Comparison of ENCODE assay signal across 8 mouse cellular contexts in the genomic region with DNA sequence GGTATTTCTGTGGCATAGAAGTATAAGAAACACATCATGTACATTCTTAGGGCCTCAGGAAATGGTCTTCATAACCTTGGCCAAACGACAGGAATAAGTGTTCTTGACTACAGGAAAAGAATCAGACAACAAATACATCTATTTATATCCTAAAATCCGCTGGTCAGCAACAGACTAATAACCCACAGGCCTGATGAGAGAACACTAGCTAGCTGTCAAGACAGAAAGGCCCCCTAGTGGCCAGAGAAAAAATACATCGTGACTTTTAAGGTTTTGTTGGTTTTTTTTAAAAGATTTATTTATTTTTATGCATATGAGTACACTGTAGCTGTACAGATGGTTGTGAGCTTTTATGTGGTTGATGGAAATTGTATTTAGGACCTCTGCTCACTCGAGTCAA. TPM values are rescaled to one million over a fixed set of nuclear protein-coding genes. Genes with fewer than 3 reads are reported as not detected.
DNase-seq lines count a peak whose midpoint lies in the region; ATAC-seq and TF ChIP-seq lines count a peak whose summit lies in the region.

No protein-coding gene starts in this region.

- no peak overlapping the region for H3K4me2 ChIP-seq in hindbrain, postnatal 0 days (ENCODE audit: low read depth, low read length)
- no peak overlapping the region for H3K4me2 ChIP-seq in hindbrain, embryonic 13.5 days
- no peak overlapping the region for H3K4me2 ChIP-seq in forebrain, embryonic 12.5 days

- peaks cover 13% of the 10 kb centered on the region for H3K36me3 ChIP-seq in hindbrain, postnatal 0 days (ENCODE audit: insufficient read depth, low read length)
- peaks cover 32% of the 10 kb centered on the region for H3K36me3 ChIP-seq in hindbrain, embryonic 13.5 days
- H3K36me3 ChIP-seq in E14TG2a.4 (ENCODE audit: insufficient read depth, low read length) = peaks cover 72% of the 10 kb centered on the region
- peaks cover 30% of the 10 kb centered on the region for H3K36me3 ChIP-seq in forebrain, embryonic 12.5 days (replicated peaks)

- H3K27ac ChIP-seq in hindbrain, postnatal 0 days = no peak overlapping the region
- H3K27ac ChIP-seq in hindbrain, embryonic 13.5 days = no peak overlapping the region
- no peak overlapping the region for H3K27ac ChIP-seq in forebrain, embryonic 12.5 days

- no peaks in the 10 kb centered on the region for H3K9me3 ChIP-seq in hindbrain, postnatal 0 days (ENCODE audit: low read length)
- H3K9me3 ChIP-seq in hindbrain, embryonic 13.5 days = no peaks in the 10 kb centered on the region
- no peaks in the 10 kb centered on the region for H3K9me3 ChIP-seq in E14TG2a.4 (ENCODE audit: low read length)
- no peaks in the 10 kb centered on the region for H3K9me3 ChIP-seq in forebrain, embryonic 12.5 days

- WGBS in hindbrain, postnatal 0 days = 49% methylated on average over 4 of the region's 4 CpGs
- WGBS in hindbrain, embryonic 13.5 days = 59% methylated on average over 4 of the region's 4 CpGs
- 51% methylated on average over 4 of the region's 4 CpGs for WGBS in forebrain, embryonic 12.5 days

- H3K4me1 ChIP-seq in hindbrain, postnatal 0 days (ENCODE audit: insufficient read depth, low read length) = no peaks in the 10 kb centered on the region
- H3K4me1 ChIP-seq in hindbrain, embryonic 13.5 days (replicated peaks) = no peaks in the 10 kb centered on the region
- peaks cover 39% of the 10 kb centered on the region for H3K4me1 ChIP-seq in E14TG2a.4 (replicated peaks; ENCODE audit: low read depth, low read length)
- H3K4me1 ChIP-seq in forebrain, embryonic 12.5 days = no peaks in the 10 kb centered on the region

- DNase-seq in hindbrain, postnatal 0 days (ENCODE audit: low spot score) = peak; percentile 76
- DNase-seq in 3134 (ENCODE audit: extremely low read depth, insufficient read length, low spot score) = peak; percentile 15
- peak; percentile 64 for DNase-seq in embryo, embryonic 11 days

- no peak overlapping the region for H3K9ac ChIP-seq in hindbrain, postnatal 0 days (replicated peaks; ENCODE audit: low read length)
- no peak overlapping the region for H3K9ac ChIP-seq in hindbrain, embryonic 13.5 days
- no peak overlapping the region for H3K9ac ChIP-seq in forebrain, embryonic 12.5 days

- no peaks in the 10 kb centered on the region for H3K27me3 ChIP-seq in hindbrain, postnatal 0 days (ENCODE audit: insufficient read depth, low read length)
- no peaks in the 10 kb centered on the region for H3K27me3 ChIP-seq in hindbrain, embryonic 13.5 days
- H3K27me3 ChIP-seq in E14TG2a.4 (ENCODE audit: insufficient read depth, low read length) = no peaks in the 10 kb centered on the region
- no peaks in the 10 kb centered on the region for H3K27me3 ChIP-seq in forebrain, embryonic 12.5 days

- H3K4me3 ChIP-seq in hindbrain, postnatal 0 days (ENCODE audit: low read length) = no peak overlapping the region
- H3K4me3 ChIP-seq in hindbrain, embryonic 13.5 days = no peak overlapping the region
- H3K4me3 ChIP-seq in E14TG2a.4 (replicated peaks; ENCODE audit: low read length) = no peak overlapping the region
- no peak overlapping the region for H3K4me3 ChIP-seq in forebrain, embryonic 12.5 days (replicated peaks)

- peak; percentile 67 for TF ChIP-seq CTCF in hindbrain, postnatal 0 days (IDR thresholded peaks at IDR 0.05; ENCODE audit: low read depth)
- TF ChIP-seq CTCF in E14TG2a.4 (conservative IDR thresholded peaks at IDR 0.05; ENCODE audit: low read length) = peak; percentile 76

- no peak; the same call in 1 of the 2 replicates for ATAC-seq in hindbrain, postnatal 0 days
- ATAC-seq in hindbrain, embryonic 13.5 days (ENCODE audit: low FRiP score) = no peak
- ATAC-seq in megakaryocyte progenitor cell, adult 5-6 weeks (replicated peaks; ENCODE audit: poor library complexity) = peak; percentile 58
- ATAC-seq in activated CD4-positive, CD25-positive, alpha-beta regulatory T cell, adult 4 months = no peak
- ATAC-seq in forebrain, embryonic 12.5 days (ENCODE audit: low FRiP score) = no peak

RNA-seq across cellular contexts. Expression of a gene that starts 35.1 kb away (rescaled TPM):
- 41.6 and 80.7 TPM in 2 replicates for total RNA-seq in hindbrain, postnatal 0 days (2014; rRNA removed)
- polyA plus RNA-seq in hindbrain, postnatal 0 days (2015; fragmentation: Nextera tagmentation; extraction: Ambion mirVana) = 136 and 146 TPM in 2 replicates
- polyA plus RNA-seq in hindbrain, embryonic 13.5 days (2015; fragmentation: Nextera tagmentation; extraction: Ambion mirVana) = 168 and 175 TPM in 2 replicates
- total RNA-seq in megakaryocyte progenitor cell, adult 5-6 weeks (2015) = 199 and 204 TPM in 2 replicates
- 1,181 and 1,773 TPM in 2 replicates for total RNA-seq in megakaryocyte progenitor cell, adult 5-6 weeks (2017)
- polyA plus RNA-seq in activated CD4-positive, CD25-positive, alpha-beta regulatory T cell, adult 4 months (2017; shearing (Covaris generic)) = 100 to 1,000 TPM; 192 to 195 TPM
- 275 and 277 TPM in 2 replicates for polyA plus RNA-seq in forebrain, embryonic 12.5 days (2016; fragmentation: Nextera tagmentation; extraction: Ambion mirVana)

RNA-seq across cellular contexts. Expression of a gene that starts 43.3 kb away (rescaled TPM):
- total RNA-seq in hindbrain, postnatal 0 days (2014; rRNA removed) = 56.2 and 59.8 TPM in 2 replicates
- 9.2 and 9.3 TPM in 2 replicates for polyA plus RNA-seq in hindbrain, postnatal 0 days (2015; fragmentation: Nextera tagmentation; extraction: Ambion mirVana)
- polyA plus RNA-seq in hindbrain, embryonic 13.5 days (2015; fragmentation: Nextera tagmentation; extraction: Ambion mirVana) = 11.7 and 12.1 TPM in 2 replicates
- total RNA-seq in megakaryocyte progenitor cell, adult 5-6 weeks (2015) = 12.5 and 13.5 TPM in 2 replicates
- 6.0 and 6.5 TPM in 2 replicates for total RNA-seq in megakaryocyte progenitor cell, adult 5-6 weeks (2017)
- 1 to 10 TPM; 2.3 to 2.4 TPM for polyA plus RNA-seq in activated CD4-positive, CD25-positive, alpha-beta regulatory T cell, adult 4 months (2017; shearing (Covaris generic))
- 12.5 and 13.0 TPM in 2 replicates for polyA plus RNA-seq in forebrain, embryonic 12.5 days (2016; fragmentation: Nextera tagmentation; extraction: Ambion mirVana)

RNA-seq across cellular contexts. Expression of a gene that starts 49.3 kb away (rescaled TPM):
- total RNA-seq in hindbrain, postnatal 0 days (2014; rRNA removed) = 70.2 and 72.7 TPM in 2 replicates
- 311 and 326 TPM in 2 replicates for polyA plus RNA-seq in hindbrain, postnatal 0 days (2015; fragmentation: Nextera tagmentation; extraction: Ambion mirVana)
- polyA plus RNA-seq in hindbrain, embryonic 13.5 days (2015; fragmentation: Nextera tagmentation; extraction: Ambion mirVana) = 410 and 416 TPM in 2 replicates
- total RNA-seq in megakaryocyte progenitor cell, adult 5-6 weeks (2015) = 253 and 264 TPM in 2 replicates
- total RNA-seq in megakaryocyte progenitor cell, adult 5-6 weeks (2017) = 142 and 171 TPM in 2 replicates
- polyA plus RNA-seq in activated CD4-positive, CD25-positive, alpha-beta regulatory T cell, adult 4 months (2017; shearing (Covaris generic)) = 100 to 1,000 TPM; 504 to 528 TPM
- 514 and 515 TPM in 2 replicates for polyA plus RNA-seq in forebrain, embryonic 12.5 days (2016; fragmentation: Nextera tagmentation; extraction: Ambion mirVana)

Comparison
In these comparisons a context has a peak if more than half of its experiments do, and no peak if none do; other contexts are left out.
1. DNase-seq: peak in every context shown above with its lines; median percentile 76 in hindbrain, postnatal 0 days; 64 in embryo, embryonic 11 days; 15 in 3134.